Comparison of ENCODE assay signal across 8 mouse cellular contexts in genomic region chr5:31055216-31056140, GRCm38 (mm10). TPM values are rescaled to one million over a fixed set of nuclear protein-coding genes. Genes with fewer than 3 reads are reported as not detected.
DNase-seq lines count a peak whose midpoint lies in the region; ATAC-seq and TF ChIP-seq lines count a peak whose summit lies in the region.

No protein-coding gene starts in this region.

- peak overlapping the region; percentile 74 for H3K9ac ChIP-seq in embryonic facial prominence, embryonic 12.5 days
- H3K9ac ChIP-seq in midbrain, embryonic 15.5 days: peak overlapping the region; percentile 70

- DNase-seq in spleen, adult 2 months (ENCODE audit: low read depth in 1 of 2, low spot score in 2 of 2): no peak
- DNase-seq in spleen, postnatal 4 days (ENCODE audit: low spot score in 2 of 2): no peak
- no peak for DNase-seq in layer of hippocampus, adult 9-10 months (ENCODE audit: low spot score)
- DNase-seq in layer of hippocampus, postnatal 25 days (ENCODE audit: extremely low spot score in 1 of 2, low spot score in 1 of 2): no peak
- DNase-seq in adrenal gland, adult 8-10 months: no peak

- no peak for TF ChIP-seq CTCF in spleen, adult 2 months (IDR thresholded peaks at IDR 0.05; ENCODE audit: extremely low read depth, insufficient read depth, insufficient read length, insufficient replicate concordance)

- H3K4me3 ChIP-seq in spleen, adult 2 months (ENCODE audit: extremely low read depth, insufficient read depth, insufficient read length): peak overlapping the region; percentile 81
- H3K4me3 ChIP-seq in embryonic facial prominence, embryonic 12.5 days: peak overlapping the region; percentile 65
- H3K4me3 ChIP-seq in midbrain, embryonic 15.5 days: peak overlapping the region; percentile 76

- H3K27me3 ChIP-seq in spleen, adult 2 months (ENCODE audit: control insufficient read depth, insufficient read depth, low read length): no peaks in the 10 kb centered on the region
- H3K27me3 ChIP-seq in embryonic facial prominence, embryonic 12.5 days: no peaks in the 10 kb centered on the region
- H3K27me3 ChIP-seq in midbrain, embryonic 15.5 days (replicated peaks): no peaks in the 10 kb centered on the region

- no peaks in the 10 kb centered on the region for H3K9me3 ChIP-seq in embryonic facial prominence, embryonic 12.5 days
- H3K9me3 ChIP-seq in midbrain, embryonic 15.5 days: no peaks in the 10 kb centered on the region

- TF ChIP-seq POLR2A in spleen, adult 2 months (IDR thresholded peaks at IDR 0.05; ENCODE audit: low read depth, low read length): no peak

- ATAC-seq in embryonic facial prominence, embryonic 12.5 days (ENCODE audit: insufficient number of reproducible peaks, insufficient read depth, low FRiP score, low TSS enrichment): no peak
- ATAC-seq in inflammation-experienced regulatory T-cells, adult 6 months: peak; percentile 41
- ATAC-seq in midbrain, embryonic 15.5 days (replicated peaks): no peak; the same call in none of the 2 replicates

- WGBS in spleen, adult 2 months: 36% methylated on average over 19 of the region's 19 CpGs
- WGBS in embryonic facial prominence, embryonic 12.5 days: 18% methylated on average over 19 of the region's 19 CpGs
- 20% methylated on average over 19 of the region's 19 CpGs for WGBS in midbrain, embryonic 15.5 days

- peak overlapping the region; percentile 88 for H3K4me2 ChIP-seq in embryonic facial prominence, embryonic 12.5 days (replicated peaks)
- peak overlapping the region; percentile 97 for H3K4me2 ChIP-seq in midbrain, embryonic 15.5 days

- H3K4me1 ChIP-seq in spleen, adult 2 months (ENCODE audit: control insufficient read depth, insufficient read depth, insufficient read length): peaks cover 4% of the 10 kb centered on the region
- H3K4me1 ChIP-seq in embryonic facial prominence, embryonic 12.5 days: peaks cover 11% of the 10 kb centered on the region
- peaks cover 20% of the 10 kb centered on the region for H3K4me1 ChIP-seq in midbrain, embryonic 15.5 days

- H3K27ac ChIP-seq in spleen, adult 2 months (ENCODE audit: insufficient read depth, low read length): no peak overlapping the region
- peak overlapping the region; percentile 72 for H3K27ac ChIP-seq in embryonic facial prominence, embryonic 12.5 days
- H3K27ac ChIP-seq in midbrain, embryonic 15.5 days: no peak overlapping the region

- H3K36me3 ChIP-seq in spleen, adult 2 months (ENCODE audit: control insufficient read depth, insufficient read depth, low read length): peaks cover 12% of the 10 kb centered on the region
- H3K36me3 ChIP-seq in embryonic facial prominence, embryonic 12.5 days: peaks cover 26% of the 10 kb centered on the region
- H3K36me3 ChIP-seq in midbrain, embryonic 15.5 days (replicated peaks): peaks cover 12% of the 10 kb centered on the region; the same call in 1 of the 2 replicates

RNA-seq across cellular contexts. Expression of gene Cad, which starts 0.9 kb away (rescaled TPM):
- 44.0 and 52.5 TPM in 2 replicates for polyA plus RNA-seq in spleen, adult 2 months (2012; rRNA removed)
- polyA plus RNA-seq in embryonic facial prominence, embryonic 12.5 days (2016; fragmentation: Nextera tagmentation; extraction: Ambion mirVana): 40.6 and 41.0 TPM in 2 replicates
- 10 to 100 TPM in 1 of 3 experiments, 1 to 10 TPM in 2; 5.4 to 11.8 (median 7.8) TPM for polyA plus RNA-seq in inflammation-experienced regulatory T-cells, adult 6 months (2017; shearing (Covaris generic))
- polyA plus RNA-seq in midbrain, embryonic 15.5 days (2015; fragmentation: Nextera tagmentation; extraction: Ambion mirVana): 14.9 and 16.2 TPM in 2 replicates
- total RNA-seq in layer of hippocampus, postnatal 25 days (2021): 10 to 100 TPM; 16.9 to 18.0 TPM
- 10 to 100 TPM; 23.1 to 52.0 (median 33.6) TPM for total RNA-seq in adrenal gland, adult 8-10 months (2022)

RNA-seq across cellular contexts. Expression of gene Slc5a6, which starts 6.8 kb away (rescaled TPM):
- polyA plus RNA-seq in spleen, adult 2 months (2012; rRNA removed): 16.0 and 16.3 TPM in 2 replicates
- 11.8 and 12.4 TPM in 2 replicates for polyA plus RNA-seq in embryonic facial prominence, embryonic 12.5 days (2016; fragmentation: Nextera tagmentation; extraction: Ambion mirVana)
- polyA plus RNA-seq in inflammation-experienced regulatory T-cells, adult 6 months (2017; shearing (Covaris generic)): 1 to 10 TPM; 4.9 to 7.0 (median 4.9) TPM
- polyA plus RNA-seq in midbrain, embryonic 15.5 days (2015; fragmentation: Nextera tagmentation; extraction: Ambion mirVana): 26.9 and 29.1 TPM in 2 replicates
- 10 to 100 TPM; 14.2 to 15.3 TPM for total RNA-seq in layer of hippocampus, postnatal 25 days (2021)
- 10 to 100 TPM; 33.5 to 46.4 (median 38.1) TPM for total RNA-seq in adrenal gland, adult 8-10 months (2022)

RNA-seq across cellular contexts. Expression of gene Atraid, which starts 7.4 kb away (rescaled TPM):
- polyA plus RNA-seq in spleen, adult 2 months (2012; rRNA removed): 43.9 and 53.5 TPM in 2 replicates
- 117 and 118 TPM in 2 replicates for polyA plus RNA-seq in embryonic facial prominence, embryonic 12.5 days (2016; fragmentation: Nextera tagmentation; extraction: Ambion mirVana)
- 10 to 100 TPM; 61.6 to 98.6 (median 81.7) TPM for polyA plus RNA-seq in inflammation-experienced regulatory T-cells, adult 6 months (2017; shearing (Covaris generic))
- 161 and 164 TPM in 2 replicates for polyA plus RNA-seq in midbrain, embryonic 15.5 days (2015; fragmentation: Nextera tagmentation; extraction: Ambion mirVana)
- 10 to 100 TPM; 69.4 to 78.9 TPM for total RNA-seq in layer of hippocampus, postnatal 25 days (2021)
- 100 to 1,000 TPM; 122 to 138 (median 130) TPM for total RNA-seq in adrenal gland, adult 8-10 months (2022)

RNA-seq across cellular contexts. Expression of gene Dnajc5g, which starts 50.6 kb away (rescaled TPM):
- polyA plus RNA-seq in spleen, adult 2 months (2012; rRNA removed): not detected in 2 replicates
- not detected in 2 replicates for polyA plus RNA-seq in embryonic facial prominence, embryonic 12.5 days (2016; fragmentation: Nextera tagmentation; extraction: Ambion mirVana)
- not detected for polyA plus RNA-seq in inflammation-experienced regulatory T-cells, adult 6 months (2017; shearing (Covaris generic))
- not detected in 2 replicates for polyA plus RNA-seq in midbrain, embryonic 15.5 days (2015; fragmentation: Nextera tagmentation; extraction: Ambion mirVana)
- not detected for total RNA-seq in layer of hippocampus, postnatal 25 days (2021)
- not detected for total RNA-seq in adrenal gland, adult 8-10 months (2022)

RNA-seq across cellular contexts. Expression of gene Slc30a3, which starts 52.6 kb away (rescaled TPM):
- polyA plus RNA-seq in spleen, adult 2 months (2012; rRNA removed): 0.08 and 0.09 TPM in 2 replicates
- 0.22 and 0.52 TPM in 2 replicates for polyA plus RNA-seq in embryonic facial prominence, embryonic 12.5 days (2016; fragmentation: Nextera tagmentation; extraction: Ambion mirVana)
- polyA plus RNA-seq in inflammation-experienced regulatory T-cells, adult 6 months (2017; shearing (Covaris generic)): under 1 TPM in 2 of 3 experiments, not detected in 1; 0.45 to 0.57 TPM
- polyA plus RNA-seq in midbrain, embryonic 15.5 days (2015; fragmentation: Nextera tagmentation; extraction: Ambion mirVana): 20.4 and 21.5 TPM in 2 replicates
- 10 to 100 TPM; 78.9 to 86.5 TPM for total RNA-seq in layer of hippocampus, postnatal 25 days (2021)
- total RNA-seq in adrenal gland, adult 8-10 months (2022): under 1 TPM in 1 of 4 experiments, not detected in 3; 0.28 TPM
